Mouse (Mus musculus) retina, postnatal 7 days (tissue): ENCODE measurements at regions not wholly inside any gene's neighbourhood (a gene's known extent, or its start where the extent isn't known, plus 50 kb on each side); places are given as distances from the start of the nearest gene placed in this dataset.
A peak's percentile ranks its signal among the peaks of the same experiment; 100 is the strongest.

Experiments
- DNase-seq: peaks from one replicate; pipeline ENCODE4 v3.0.0-alpha.2; 2012; ENCODE audit warnings: low read depth, low spot score

- DNase-seq: no peak
These were observed 50.8 kb upstream of the Mboat1 start for GRCm38 (mm10) chr13:30085446-30085845.

- DNase-seq: peak; percentile 84
These were observed 51.3 kb upstream of the Mboat1 start for GRCm38 (mm10) chr13:30085005-30085404.

DNA sequence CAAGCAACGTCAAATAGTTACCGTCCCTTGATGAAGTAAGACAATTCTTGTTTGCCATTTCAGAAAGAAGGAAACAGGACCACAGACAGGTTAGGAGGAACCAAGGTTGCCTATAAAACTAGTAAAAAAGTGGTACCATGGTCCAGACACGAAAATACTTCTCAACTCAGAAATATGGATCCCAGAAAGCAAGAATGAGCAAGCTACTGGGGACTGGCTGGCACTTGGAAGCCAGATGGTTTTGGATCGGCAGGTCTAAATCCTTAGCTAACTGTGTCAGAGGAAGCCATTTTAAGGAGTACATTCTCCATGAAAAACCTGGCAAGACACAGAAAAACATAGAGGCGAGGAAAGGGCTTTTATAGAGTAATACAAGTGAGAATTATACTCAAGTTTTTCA, 51.9 kb upstream of the Mboat1 start:
- no peak for DNase-seq

DNA sequence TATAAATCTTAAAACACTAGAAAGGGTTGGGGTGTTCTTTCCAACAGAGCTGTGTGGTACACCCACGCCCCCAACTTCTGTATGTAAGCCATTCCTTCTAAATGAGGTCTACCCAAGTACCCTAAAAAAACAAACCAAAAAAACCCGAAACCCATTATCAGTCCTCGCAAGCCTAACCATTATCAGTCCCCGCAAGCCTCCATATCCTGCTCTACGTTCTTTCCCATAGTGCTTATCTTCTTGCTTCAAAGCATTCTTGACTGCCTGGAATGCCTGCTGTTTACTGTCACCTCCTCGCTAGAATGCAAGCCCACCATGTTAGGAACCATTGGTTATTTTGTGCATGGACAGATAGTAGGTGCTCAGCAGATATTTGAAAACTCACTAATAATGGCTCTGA, 52.3 kb upstream of the Mboat1 start:
- no peak for DNase-seq

GRCm38 (mm10) chr13:30082761-30083160, 53.5 kb upstream of the Mboat1 start:
- no peak for DNase-seq

DNA sequence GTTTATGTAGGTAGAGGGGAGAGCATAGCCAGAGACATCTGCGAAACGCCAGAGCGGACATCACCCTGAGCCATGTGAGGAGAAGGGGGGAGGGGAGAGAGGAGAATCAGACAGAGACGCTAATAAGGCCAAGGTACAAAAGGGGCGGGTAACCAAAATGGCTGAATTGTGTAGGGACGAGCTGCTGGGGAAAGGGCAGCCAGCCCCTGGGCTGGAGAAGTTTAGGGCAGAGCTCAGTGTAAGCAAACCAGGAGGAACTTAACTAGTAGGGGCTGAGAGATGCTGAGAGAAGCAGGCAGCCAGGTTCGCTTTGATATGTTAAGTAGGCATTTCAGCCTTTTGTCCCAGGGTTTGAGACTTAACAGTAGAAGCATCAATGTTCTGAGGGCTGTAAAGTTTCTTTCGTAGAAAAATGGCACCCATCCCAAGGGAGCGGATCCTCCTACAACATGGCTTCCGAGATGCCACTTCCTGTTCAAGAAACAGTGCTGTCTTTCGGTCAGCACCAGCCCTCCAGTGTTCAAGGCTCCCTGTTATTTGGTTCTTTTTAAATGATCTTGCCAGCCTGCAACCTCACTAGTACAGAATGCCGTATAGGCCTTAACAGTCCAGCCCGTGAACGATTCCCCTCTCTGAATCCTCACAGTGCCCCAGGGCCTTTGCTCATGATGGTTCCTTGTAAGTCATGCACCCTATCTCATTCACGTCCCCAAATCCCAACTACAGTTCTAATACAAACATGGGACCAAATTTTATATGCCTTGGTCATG, 55.4 kb upstream of the Mboat1 start:
- DNase-seq: no peak

GRCm38 (mm10) chr13:30074517-30075064, 61.7 kb upstream of the Mboat1 start:
- DNase-seq: no peak

GRCm38 (mm10) chr13:30074069-30074468, 62.2 kb upstream of the Mboat1 start:
- DNase-seq: no peak

- no peak for DNase-seq
These were observed 66.9 kb upstream of the Mboat1 start for GRCm38 (mm10) chr13:30069397-30069796.

DNA sequence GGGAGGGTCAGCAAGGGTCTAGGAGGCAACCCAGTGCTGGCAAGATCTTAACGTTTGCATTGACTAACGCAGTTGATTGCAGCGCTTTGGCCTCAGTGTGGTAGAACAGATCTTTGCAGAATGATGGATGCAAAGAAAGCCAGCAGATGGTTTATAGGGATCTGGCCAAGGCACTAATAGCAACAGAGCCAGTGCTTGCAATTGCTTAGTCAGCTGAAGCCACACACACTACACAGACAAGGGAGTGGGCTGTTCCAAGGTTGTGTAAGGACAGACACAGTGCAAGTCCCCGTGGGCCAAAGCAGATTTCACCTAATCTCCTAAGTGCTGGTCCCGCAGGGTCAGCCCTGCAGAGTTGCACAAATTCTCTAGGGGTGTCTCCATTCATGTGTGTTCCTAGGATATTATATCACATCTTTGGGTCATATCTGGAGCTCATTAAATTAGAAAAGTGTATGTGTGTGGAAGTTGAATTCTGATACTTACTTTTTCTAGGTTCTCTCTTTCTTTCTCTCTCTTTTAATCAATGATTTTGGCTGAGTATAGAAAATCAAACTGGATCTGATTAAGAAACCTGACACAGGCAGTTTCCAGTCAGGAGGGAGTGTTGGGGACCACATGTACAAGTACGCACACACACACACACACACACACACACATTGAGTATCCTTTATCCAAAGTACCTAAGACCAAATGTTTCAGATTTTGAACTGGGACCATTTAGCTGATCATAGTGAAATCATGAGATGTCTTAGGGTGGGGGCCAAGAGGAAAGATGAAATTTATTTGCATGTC, 68.5 kb upstream of the Mboat1 start:
- DNase-seq: no peak

- DNase-seq: no peak
These were observed 70.8 kb upstream of the Mboat1 start for GRCm38 (mm10) chr13:30065520-30065919.

- no peak for DNase-seq
These were observed 72.5 kb upstream of the Mboat1 start for GRCm38 (mm10) chr13:30063741-30064140.

- DNase-seq: no peak
These were observed 74.0 kb upstream of the Mboat1 start for GRCm38 (mm10) chr13:30062285-30062684.

DNA sequence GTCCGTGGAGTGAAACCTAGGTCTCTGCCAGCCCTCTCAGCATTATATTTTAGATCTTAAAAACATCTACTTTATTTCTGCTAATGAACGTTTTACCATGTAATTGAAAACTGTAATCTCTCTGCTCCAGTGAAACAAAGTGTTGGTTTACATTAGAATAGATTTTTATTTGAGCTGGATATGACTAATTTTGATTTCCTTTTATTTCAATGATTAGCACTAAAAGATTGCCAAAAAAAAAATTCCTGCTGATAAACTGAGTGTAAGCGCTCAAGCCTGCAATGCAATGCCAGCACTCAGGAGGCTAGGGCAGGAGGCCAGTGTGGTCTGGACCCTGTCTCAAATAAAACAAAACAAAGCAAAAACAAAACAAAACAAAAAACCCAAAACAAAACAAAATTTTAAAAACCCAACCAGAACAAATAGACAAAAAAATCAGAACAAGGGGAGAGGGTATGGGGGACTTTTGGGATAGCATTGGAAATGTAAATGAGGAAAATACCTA, 69.3 kb upstream of the E2f3 start:
- no peak for DNase-seq

DNA sequence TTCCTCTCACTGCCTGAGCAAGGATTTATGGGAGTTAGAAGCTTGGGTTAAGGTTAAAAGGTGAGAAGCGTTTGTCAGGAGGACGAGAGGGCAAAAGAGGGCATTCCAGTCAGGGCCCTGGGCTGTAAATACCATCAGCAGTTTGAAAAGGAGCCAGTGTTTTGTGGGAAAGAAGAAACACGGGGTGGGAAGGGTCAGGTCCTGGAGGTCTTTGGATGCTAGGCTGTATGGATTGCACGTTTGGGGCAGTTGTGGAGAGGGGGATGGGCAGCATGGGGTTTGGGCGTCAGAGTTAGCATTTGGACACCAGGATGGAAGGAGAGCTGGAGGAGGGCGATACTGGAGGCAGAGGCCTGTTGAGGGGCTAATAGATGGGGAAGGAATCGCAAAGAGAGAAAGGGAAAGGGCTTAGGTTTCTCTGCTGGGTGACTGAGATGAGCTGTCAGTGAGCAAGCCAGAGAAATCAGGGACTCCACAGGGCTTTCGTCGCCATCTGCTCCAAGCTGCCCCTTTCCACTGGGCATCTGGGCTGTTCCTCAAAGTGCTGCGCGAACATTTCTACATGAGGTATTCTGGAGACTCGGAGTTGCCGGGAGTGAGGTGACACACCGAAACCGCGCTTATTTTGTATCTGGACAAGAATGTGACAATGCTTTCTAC, 66.2 kb upstream of the E2f3 start:
- DNase-seq: no peak

- no peak for DNase-seq
These were observed 65.1 kb upstream of the E2f3 start for GRCm38 (mm10) chr13:30050745-30051508.

- DNase-seq: no peak
These were observed 62.5 kb upstream of the E2f3 start for GRCm38 (mm10) chr13:30048260-30048859.

DNA sequence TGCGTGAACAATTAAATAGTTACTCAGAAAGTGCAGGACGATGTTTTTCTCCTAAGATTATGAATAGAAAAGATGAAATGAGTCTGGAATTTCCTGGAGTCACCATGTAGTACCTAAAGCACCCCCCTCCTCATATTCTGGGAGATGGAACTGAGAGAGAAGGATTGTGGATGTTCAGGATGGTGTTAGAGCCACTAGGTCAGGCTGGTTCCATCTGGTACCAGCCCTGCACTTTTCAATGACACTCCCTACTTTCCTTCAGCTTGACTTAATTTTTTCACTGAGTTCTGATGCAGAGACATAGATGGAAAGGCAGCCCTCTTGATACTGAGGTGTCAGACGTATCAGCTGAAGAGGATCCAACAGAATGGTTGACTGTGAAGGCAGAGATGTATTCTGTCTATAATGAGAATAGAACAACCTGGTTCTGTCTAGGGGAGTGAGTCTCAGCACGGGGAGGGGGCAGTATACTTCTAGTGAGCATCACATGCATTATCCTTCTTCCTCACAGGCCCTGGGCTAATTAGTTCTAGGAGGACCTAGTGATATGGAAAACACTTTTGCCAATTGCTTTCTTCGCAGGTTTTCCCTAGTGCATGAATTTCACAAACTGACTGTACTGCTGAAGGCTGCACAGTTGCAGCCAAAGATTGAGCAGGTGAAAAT, 60.8 kb upstream of the E2f3 start:
- no peak for DNase-seq

GRCm38 (mm10) chr13:30046061-30046460, 60.2 kb upstream of the E2f3 start:
- DNase-seq: no peak

GRCm38 (mm10) chr13:30045225-30045624, 59.4 kb upstream of the E2f3 start:
- DNase-seq: no peak
